Mouse (Mus musculus) thymus, adult 2 months (tissue): ENCODE measurements at regions not wholly inside any gene's neighbourhood (a gene's known extent, or its start where the extent isn't known, plus 50 kb on each side); places are given as distances from the start of the nearest gene placed in this dataset.

Experiments used
- DNase-seq: peaks from one replicate; pipeline ENCODE4 v3.0.0; 2021
- H3K27ac ChIP-seq: fragments of 200-500 bp; 2 replicates; pipeline ENCODE4 v1.5.1; 2012; ENCODE audit warnings: low read length, control low read depth; ENCODE audit not compliant: control insufficient read depth, insufficient read depth
- H3K27me3 ChIP-seq: fragments of 200-500 bp; 2 replicates; pipeline ENCODE4 v1.6.1; 2012; ENCODE audit warnings: mild to moderate bottlenecking, low read length, moderate library complexity, mixed read lengths; ENCODE audit not compliant: control insufficient read depth, insufficient read depth
- H3K36me3 ChIP-seq: fragments of 200-500 bp; 2 replicates; pipeline ENCODE4 v1.6.1; 2012; ENCODE audit warnings: mild to moderate bottlenecking, low read length, moderate library complexity; ENCODE audit not compliant: control insufficient read depth, insufficient read depth
- H3K4me1 ChIP-seq: fragments of 200-500 bp; replicated peaks from 2 replicates; pipeline ENCODE4 v1.6.1; 2012; ENCODE audit warnings: low read length; ENCODE audit not compliant: control insufficient read depth, insufficient read depth
- H3K4me3 ChIP-seq: fragments of 200-500 bp; 2 replicates; pipeline ENCODE4 v1.5.1; 2012; ENCODE audit warnings: mild to moderate bottlenecking, low read length, control low read depth, moderate library complexity; ENCODE audit not compliant: control insufficient read depth, insufficient read depth
- CTCF ChIP-seq: fragments of 200-500 bp; IDR thresholded peaks from 2 replicates; pipeline ENCODE4 v1.5.1; 2012; ENCODE audit warnings: mild to moderate bottlenecking, control low read depth, low read length, moderate library complexity, borderline replicate concordance; ENCODE audit not compliant: control insufficient read depth, poor library complexity, insufficient read depth; ENCODE audit errors: extremely low read depth
- POLR2A ChIP-seq: fragments of 200-500 bp; IDR thresholded peaks from 2 replicates; pipeline ENCODE4 v1.6.1; 2012; ENCODE audit warnings: mild to moderate bottlenecking, low read length, control low read depth, moderate library complexity; ENCODE audit not compliant: control insufficient read depth, poor library complexity, insufficient read depth; ENCODE audit errors: extremely low read depth
- WGBS: fragments of 180-500 bp; shearing (Covaris S2); methylation state at CpG from one replicate; pipeline ENCODE4 v1.1.7; 2018; 5-methylcytosine and 5-hydroxymethylcytosine counted together

DNA sequence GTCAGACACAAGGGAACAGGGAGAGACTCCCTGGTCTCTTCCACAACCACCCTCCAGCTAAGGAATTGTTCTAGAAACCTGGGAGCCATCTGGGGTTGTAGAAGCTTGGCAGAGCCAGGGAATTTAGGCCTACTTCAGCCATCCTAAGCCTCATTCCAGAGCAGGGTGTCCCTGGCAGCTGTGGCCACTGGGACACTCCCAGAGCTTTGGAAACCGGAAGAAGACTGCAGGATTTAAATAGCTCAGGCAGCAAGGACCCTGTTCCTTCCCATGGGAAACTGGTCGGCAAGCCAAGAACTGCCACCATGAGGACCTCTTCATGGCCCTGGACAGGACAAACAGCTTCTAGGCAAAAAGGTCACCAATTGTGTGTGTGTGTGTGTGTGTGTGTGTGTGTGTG, 239.9 kb downstream of the Bcor start:
- TF ChIP-seq POLR2A (no peak), CTCF (no peak)
- Histone ChIP-seq H3K27ac (no peak overlapping the region), H3K4me1 (no peaks in the 10 kb centered on the region), H3K27me3 (no peaks in the 10 kb centered on the region), H3K36me3 (no peaks in the 10 kb centered on the region), H3K4me3 (no peak overlapping the region)
- 95% methylated on average over 2 of the region's 2 CpGs for WGBS
- no peak for DNase-seq

DNA sequence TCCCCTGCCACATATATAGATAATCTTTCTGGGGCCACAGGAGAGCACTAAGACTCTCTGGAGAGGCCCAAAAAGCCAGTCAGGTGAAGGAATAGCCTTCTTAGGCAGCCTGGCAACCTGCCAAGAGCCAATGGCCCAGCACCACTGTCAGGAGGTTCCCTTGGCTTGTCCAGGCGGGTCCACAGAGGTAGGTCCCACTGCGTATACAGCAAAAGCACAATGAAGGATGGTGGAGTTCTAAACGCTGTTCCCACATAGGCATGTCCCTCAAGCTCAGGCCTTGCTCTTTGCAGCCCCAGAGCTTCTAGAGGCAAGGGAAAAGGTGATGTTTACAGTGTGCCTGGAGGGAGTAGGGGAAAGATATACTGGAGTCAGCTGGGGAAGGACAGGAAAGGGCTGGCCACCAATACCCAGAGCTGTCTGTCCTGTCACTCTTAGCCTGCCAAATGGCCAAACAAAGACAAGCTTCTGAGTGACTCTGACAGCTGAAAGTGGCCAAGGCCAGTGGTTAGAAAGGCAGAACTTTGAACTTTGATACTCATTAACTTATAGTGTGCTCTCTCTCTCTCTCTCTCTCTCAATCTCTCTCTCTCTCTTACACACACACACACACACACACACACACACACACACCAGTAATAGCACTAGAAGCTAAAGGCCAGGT, 235.4 kb downstream of the Bcor start:
- no peaks in the 10 kb centered on the region for H3K4me1 ChIP-seq
- TF ChIP-seq CTCF = no peak
- TF ChIP-seq POLR2A = no peak
- H3K36me3 ChIP-seq = no peaks in the 10 kb centered on the region
- DNase-seq = no peak
- no peak overlapping the region for H3K27ac ChIP-seq
- H3K27me3 ChIP-seq = no peaks in the 10 kb centered on the region
- 94% methylated on average over 3 of the region's 3 CpGs for WGBS
- H3K4me3 ChIP-seq = no peak overlapping the region

DNA sequence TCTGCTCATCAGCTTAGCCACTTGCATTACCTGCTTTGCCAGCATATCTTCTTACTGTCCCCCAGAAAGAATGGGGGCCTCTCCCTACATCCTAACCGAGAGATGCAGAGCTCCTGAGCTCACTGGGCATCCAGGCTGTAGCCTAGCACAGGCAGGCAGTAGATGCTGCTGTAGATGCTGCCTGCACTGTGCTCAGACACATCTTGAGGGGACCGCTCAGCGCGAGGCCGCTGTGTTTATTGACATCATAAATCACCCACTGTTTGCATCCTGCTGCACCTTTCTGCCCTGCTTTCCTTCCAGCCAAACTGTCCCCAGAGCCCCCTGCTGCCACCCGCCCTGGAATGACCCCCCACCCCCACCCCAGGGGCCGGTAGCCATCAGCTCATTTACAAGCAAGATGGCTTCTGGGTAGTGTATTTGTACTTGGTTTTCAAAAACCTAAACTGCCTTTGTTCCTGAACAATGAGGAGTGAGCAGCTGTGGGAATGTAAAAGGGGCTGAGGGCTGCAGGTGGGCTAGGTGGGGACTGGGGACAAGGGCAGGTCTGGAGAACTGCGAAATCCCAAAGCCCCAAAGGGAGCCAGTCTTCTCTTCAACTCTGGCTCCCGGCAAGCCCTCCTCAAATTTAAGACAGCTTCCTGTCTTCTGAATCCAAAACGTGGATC, 233.2 kb downstream of the Bcor start:
- DNase-seq = no peak
- no peak for TF ChIP-seq POLR2A
- 89% methylated on average over 10 of the region's 10 CpGs for WGBS

DNA sequence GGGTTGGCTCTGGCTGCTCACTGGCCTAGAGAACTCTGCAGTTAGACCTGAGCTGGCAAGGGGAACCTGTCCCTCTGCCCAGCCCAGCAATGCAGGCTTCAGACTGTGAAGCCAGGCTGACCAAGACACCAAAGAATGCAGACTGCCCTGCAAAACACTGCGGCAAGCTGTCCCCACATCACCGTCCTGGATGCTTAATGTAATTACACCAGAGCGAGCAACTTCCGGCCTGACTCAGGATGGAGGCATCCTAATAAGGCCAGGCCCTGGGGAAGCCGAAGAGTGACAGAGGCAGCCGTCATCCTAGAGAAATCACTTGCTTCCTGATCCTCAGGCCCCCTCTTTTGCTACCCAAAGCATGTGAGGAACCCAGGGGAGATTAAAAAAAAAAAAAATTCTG, 230.7 kb downstream of the Bcor start:
- H3K27ac ChIP-seq = no peak overlapping the region
- WGBS = 94% methylated on average over 6 of the region's 6 CpGs
- H3K4me1 ChIP-seq = no peaks in the 10 kb centered on the region
- TF ChIP-seq CTCF (no peak), POLR2A (no peak)
- H3K36me3 ChIP-seq = no peaks in the 10 kb centered on the region
- DNase-seq = no peak
- H3K27me3 ChIP-seq = no peaks in the 10 kb centered on the region
- no peak overlapping the region for H3K4me3 ChIP-seq

More for the DNA sequence above, 233.2 kb downstream of the Bcor start:
- Histone ChIP-seq H3K36me3 (no peaks in the 10 kb centered on the region), H3K4me1 (no peaks in the 10 kb centered on the region), H3K27me3 (no peaks in the 10 kb centered on the region), H3K4me3 (no peak overlapping the region), H3K27ac (no peak overlapping the region)

DNA sequence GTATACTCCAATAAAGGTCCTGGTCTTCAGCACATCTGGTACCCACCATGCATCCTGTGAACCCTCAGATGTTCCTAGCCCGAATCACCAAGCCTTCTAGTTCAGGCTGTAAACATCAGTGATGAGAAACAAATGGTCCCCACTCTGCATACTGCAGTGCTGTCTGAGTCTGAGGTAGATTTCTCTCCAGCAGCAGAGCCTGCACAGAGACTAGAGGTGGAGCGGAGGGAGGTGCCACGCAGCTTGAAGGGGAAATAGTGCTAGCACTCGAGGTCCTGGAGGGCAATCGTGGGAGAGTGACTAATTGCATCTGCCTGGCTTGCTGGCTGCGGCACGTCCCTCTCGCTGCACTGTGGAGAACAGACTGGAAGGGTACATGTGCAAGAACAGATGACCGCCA, 228.7 kb downstream of the Bcor start:
- no peak for TF ChIP-seq CTCF
- TF ChIP-seq POLR2A = no peak
- DNase-seq = no peak
- WGBS = 62% methylated on average over 9 of the region's 9 CpGs
- Histone ChIP-seq H3K4me1 (no peaks in the 10 kb centered on the region), H3K27ac (no peak overlapping the region), H3K27me3 (no peaks in the 10 kb centered on the region), H3K4me3 (no peak overlapping the region), H3K36me3 (no peaks in the 10 kb centered on the region)

DNA sequence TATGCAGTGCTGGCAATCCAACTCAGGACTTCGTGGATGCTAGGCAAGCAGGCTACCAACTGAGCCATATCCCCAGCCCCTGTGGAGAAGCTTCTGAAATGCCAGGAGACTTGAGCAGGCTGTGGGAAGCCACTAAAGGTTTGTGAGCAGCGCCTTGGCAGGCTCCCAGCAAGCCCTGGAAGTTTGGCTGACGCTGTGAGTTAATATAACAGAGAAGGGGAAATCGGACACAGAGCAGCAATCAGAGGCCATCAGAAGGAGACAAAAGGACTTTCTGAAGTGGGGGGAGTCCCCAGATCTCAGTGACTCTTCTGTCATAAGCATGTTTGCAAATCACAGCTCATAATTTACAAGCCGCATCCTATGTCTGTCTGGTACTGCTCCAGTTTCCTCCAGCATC, 224.8 kb downstream of the Bcor start:
- Histone ChIP-seq H3K4me3 (no peak overlapping the region), H3K27me3 (no peaks in the 10 kb centered on the region), H3K27ac (no peak overlapping the region), H3K4me1 (no peaks in the 10 kb centered on the region), H3K36me3 (no peaks in the 10 kb centered on the region)
- no peak for TF ChIP-seq POLR2A
- TF ChIP-seq CTCF = no peak
- DNase-seq = no peak
- 85% methylated on average over 5 of the region's 5 CpGs for WGBS

DNA sequence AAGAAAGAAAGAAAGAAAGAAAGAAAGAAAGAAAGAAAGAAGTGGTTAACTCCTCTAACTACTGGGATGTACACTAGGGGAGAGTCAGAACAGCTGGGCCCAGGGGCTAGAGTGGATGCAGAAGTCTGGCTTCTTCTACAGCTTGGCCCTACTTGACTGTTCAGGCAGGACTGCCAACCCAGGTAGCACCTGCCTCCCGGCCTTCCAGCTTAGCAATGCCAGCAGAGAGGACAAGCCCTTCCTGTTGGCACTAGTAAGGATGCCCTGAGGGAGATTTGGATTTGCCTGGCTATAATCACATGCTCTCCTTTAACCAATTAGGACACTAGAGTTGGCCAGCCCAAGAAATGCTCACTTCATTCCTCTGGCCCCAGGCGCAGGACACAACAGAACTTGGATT, 219.9 kb downstream of the Bcor start:
- H3K36me3 ChIP-seq = no peaks in the 10 kb centered on the region
- DNase-seq = no peak
- TF ChIP-seq POLR2A = no peak
- no peak for TF ChIP-seq CTCF
- 94% methylated on average over 2 of the region's 2 CpGs for WGBS
- no peak overlapping the region for H3K4me3 ChIP-seq
- no peak overlapping the region for H3K27ac ChIP-seq
- no peaks in the 10 kb centered on the region for H3K4me1 ChIP-seq
- no peaks in the 10 kb centered on the region for H3K27me3 ChIP-seq
